Mouse (Mus musculus): ENCODE results near the gene Cadps.
"Not testable (repeated sequence)": the region's sequence is repeated elsewhere in the genome, so short reads cannot be mapped to it uniquely, and the experiment has no call there.

Cadps gene

GRCm38 (mm10) chr14:12591829-12592228 is 231.1 kb downstream of the Cadps start:
- no peak for DNase-seq (ENCODE audit: low spot score in 2 of 2)

GRCm38 (mm10) chr14:12583536-12583935 is 239.3 kb downstream of the Cadps start:
- no peak for DNase-seq (ENCODE audit: low spot score in 2 of 2)

- no peak for DNase-seq (ENCODE audit: low spot score in 2 of 2)
Observed at GRCm38 (mm10) chr14:12581657-12582056, 241.2 kb downstream of the Cadps start.

DNA sequence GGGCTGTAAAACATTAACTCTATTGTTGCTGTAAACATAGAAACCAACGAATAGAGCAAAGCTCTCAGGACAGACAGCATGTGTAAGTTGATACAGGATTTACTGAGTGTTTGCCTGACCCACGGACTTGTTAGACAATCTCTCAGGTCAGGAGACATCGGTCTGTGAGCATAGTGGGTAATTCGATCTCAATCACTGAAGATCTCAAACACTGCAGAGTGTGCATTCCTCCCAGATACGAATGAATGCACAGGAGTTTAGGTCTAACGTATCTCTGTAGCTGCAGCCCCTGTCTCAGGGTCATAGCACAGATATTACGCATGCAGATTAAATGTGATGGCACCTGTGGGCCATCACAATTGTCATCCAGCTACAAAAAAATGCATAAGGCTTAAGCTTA is 242.1 kb downstream of the Cadps start:
- DNase-seq (ENCODE audit: low spot score in 2 of 2), result no peak

DNA sequence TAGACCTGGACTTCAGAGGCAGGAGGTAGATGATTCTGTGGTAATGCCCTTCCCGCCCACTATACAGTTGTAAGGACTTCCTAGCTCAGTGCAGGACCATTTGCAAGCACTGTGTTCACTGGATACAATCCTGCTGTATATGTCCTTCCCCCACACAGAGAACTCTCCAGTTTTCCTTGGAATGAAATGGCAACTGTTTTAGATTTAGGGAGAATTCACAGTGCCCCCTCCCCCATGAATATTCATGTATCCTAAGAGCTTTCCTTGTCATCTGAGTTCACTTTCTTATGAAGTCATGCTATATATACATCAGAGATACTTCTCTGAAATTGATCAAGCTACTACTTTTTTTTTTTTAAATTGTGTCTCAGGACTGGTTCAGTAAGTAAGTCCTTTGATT is 244.7 kb downstream of the Cadps start:
- no peak for DNase-seq (ENCODE audit: low spot score in 2 of 2)

DNA sequence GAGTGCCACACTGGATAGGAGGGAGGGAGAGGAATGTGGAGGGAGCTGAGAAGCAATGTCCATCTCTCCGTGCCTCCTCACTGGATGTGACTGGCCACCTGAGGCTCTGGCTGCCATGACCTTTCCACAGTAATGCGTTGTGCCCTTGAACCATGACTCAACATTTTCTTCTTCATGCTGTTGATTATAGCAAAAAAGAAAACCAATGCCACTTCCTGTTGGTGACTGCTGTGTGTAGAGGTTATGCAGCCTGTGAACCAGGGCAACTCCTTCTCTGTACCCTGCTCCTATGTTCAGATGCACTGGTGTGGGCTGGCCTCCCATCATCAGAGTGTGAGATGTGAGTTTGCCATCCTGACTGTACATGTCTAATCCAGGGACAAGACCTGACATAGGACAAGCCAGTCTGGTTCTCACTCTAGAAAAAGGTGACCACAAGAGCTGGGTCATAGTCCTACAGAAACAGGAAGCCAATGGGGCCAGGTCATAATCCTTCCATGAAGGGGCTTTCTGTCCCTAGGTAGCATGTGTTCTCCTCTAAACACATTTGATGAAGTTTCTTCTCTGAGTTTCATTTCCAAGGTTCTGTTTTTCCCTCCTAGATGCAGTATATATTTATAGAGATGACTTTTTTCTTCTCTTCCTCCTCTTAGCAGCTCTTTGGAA is 245.3 kb downstream of the Cadps start:
- DNase-seq (ENCODE audit: low spot score in 2 of 2), result no peak

- DNase-seq (ENCODE audit: low spot score in 2 of 2), result peak in 1 of 2 experiments; percentile 35
Observed at GRCm38 (mm10) chr14:12575105-12575504, 247.8 kb downstream of the Cadps start.

DNA sequence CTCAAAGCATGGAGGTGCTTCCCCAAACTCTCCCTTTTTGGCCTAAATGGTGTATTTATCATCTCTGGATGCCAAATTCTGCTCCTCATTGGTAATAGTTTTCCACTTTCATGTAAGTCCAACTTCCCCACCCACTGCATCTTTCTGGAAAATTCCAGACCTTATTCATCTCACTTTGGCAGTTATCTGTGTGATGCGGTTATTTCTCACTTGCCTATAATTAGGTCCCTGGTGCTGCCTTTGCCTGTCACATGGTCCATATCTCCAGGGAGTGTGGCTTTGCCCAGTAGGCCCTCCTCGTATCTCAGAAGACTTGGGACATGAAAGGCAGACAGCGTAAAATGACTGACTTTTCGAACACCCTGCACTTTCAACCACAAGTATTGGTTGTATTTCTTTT is 248.5 kb downstream of the Cadps start:
- DNase-seq (ENCODE audit: low spot score in 2 of 2), result no peak

- DNase-seq (ENCODE audit: low spot score in 2 of 2), result not testable (repeated sequence)
Observed at GRCm38 (mm10) chr14:12561730-12562129, 261.1 kb downstream of the Cadps start.

DNA sequence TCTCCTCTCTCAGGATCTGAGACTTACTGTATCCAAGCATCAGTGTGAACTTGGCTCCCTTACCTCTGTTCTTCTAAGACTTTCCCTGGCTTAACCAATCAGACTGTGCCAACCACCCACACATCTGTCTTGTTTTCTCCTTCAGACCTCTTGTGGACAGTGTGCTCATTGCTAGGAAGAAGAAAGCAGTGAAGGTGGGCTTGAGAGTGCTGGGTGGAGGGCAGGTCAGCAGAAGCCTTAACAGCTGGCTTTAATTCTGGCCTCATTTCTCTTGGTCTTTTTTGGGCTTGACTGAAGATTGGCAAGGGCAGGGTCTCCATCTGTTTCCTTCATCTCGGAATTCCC is 262.7 kb downstream of the Cadps start:
- DNase-seq (ENCODE audit: low spot score in 2 of 2), result no peak

DNA sequence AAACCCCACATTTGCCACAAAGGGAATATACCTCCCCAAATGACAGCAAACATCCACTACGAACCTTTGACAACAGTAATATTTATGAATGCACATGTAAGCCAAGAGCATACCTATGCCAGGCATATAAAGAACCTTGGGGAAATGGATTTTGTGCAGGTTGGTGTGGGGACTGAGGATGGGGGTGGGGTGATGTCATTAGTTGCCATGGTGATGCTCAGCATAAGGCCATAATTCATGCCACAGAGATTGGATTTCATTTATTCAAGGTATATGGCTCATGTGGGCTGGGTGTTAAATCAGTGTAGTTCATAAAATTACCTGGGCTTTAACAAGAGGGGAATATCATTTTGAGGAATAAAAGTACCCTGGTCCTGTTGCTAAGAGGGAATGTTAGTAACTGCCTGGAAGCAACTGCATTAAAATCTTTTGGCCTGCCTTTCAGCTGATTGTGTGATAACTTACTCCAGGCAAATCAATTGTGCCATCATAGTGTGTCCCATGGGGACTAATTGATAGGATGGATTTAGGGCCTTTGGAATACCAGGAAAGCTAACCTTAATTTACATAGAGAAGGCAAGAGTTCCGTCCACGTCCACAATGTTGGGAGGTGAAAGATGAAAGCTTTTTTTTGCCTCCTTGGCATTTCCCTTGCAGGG is 263.2 kb downstream of the Cadps start:
- no peak for DNase-seq (ENCODE audit: low spot score in 2 of 2)

- DNase-seq (ENCODE audit: low spot score in 2 of 2), result no peak
Observed at GRCm38 (mm10) chr14:12558920-12559573, 263.8 kb downstream of the Cadps start.

GRCm38 (mm10) chr14:12554486-12554885 is 268.4 kb downstream of the Cadps start:
- DNase-seq (ENCODE audit: low spot score in 2 of 2), result no peak

DNA sequence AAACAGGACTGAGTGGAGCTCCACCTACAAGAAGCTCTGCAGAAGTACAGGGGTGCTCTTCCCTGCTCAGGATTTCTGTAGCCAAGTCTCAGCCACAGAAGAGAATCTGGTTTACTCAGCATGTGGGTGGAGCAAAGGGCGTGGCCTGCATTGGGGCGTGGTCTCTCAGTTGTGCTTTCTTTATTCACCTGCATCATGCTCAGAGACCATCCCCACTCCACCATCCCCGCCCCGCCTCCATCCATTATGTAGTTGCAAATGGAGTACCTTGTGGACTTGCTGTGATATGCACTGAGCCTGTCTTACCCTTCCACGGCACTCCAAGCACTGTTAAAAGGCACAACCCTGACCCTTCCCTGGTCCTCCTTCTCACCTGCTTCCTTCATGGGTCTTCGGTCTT is 271.5 kb downstream of the Cadps start:
- no peak for DNase-seq (ENCODE audit: low spot score in 2 of 2)

- no peak for DNase-seq (ENCODE audit: low spot score in 2 of 2)
Observed at GRCm38 (mm10) chr14:12550931-12551330, 271.9 kb downstream of the Cadps start.

- no peak for DNase-seq (ENCODE audit: low spot score in 2 of 2)
Observed at GRCm38 (mm10) chr14:12549290-12549689, 273.6 kb downstream of the Cadps start.

GRCm38 (mm10) chr14:12547496-12547895 is 275.4 kb downstream of the Cadps start:
- DNase-seq (ENCODE audit: low spot score in 2 of 2), result no peak

- no peak for DNase-seq (ENCODE audit: low spot score in 2 of 2)
Observed at GRCm38 (mm10) chr14:12541733-12542132, 281.1 kb downstream of the Cadps start.

- no peak for DNase-seq (ENCODE audit: low spot score in 2 of 2)
Observed at GRCm38 (mm10) chr14:12539071-12539470, 283.8 kb downstream of the Cadps start.

DNA sequence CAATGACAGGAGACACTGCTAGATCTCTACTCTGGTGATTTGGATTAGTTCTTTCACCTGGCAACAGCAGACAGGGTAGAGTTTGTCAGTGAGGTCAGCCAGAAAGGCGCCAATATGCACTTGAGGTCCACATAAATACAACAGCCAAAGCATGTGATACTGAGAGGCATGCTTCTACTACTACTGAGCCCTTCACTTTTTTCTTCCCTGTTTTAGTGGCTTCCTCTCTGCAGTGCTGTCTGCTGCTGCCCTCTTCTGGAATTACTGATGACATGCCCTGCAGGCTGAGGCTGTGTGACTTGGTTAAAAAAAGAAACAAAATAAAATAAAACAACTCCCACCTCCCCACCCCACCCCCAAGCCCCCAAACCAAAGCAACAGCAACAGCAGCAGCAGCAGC is 291.8 kb downstream of the Cadps start:
- DNase-seq (ENCODE audit: low spot score in 2 of 2), result no peak

- no peak for DNase-seq (ENCODE audit: low spot score in 2 of 2)
Observed at GRCm38 (mm10) chr14:12530554-12530953, 292.3 kb downstream of the Cadps start.

- peak in 1 of 2 experiments; percentile 50 for DNase-seq (ENCODE audit: low spot score in 2 of 2)
Observed at GRCm38 (mm10) chr14:12529961-12530542, 292.8 kb downstream of the Cadps start.

DNA sequence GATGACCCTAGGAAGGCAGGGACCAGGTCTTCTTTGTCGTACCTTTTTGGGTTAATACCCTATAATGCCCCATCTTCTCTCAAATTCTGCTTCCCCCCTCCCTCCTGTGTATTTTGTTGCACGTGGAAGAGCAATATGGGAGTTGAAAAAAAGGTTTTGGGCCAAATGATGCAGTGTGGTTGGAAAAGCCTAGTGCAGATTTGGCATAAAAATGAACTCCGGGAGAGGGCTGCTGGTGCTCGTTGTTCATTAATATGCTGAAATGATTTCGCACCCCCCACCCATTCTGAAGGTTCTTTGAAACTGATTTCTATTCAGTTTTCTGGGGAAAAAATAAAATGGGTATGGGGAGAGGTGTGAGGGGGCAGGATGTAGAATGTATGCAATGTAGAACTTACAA is 295.6 kb downstream of the Cadps start:
- DNase-seq (ENCODE audit: low spot score in 2 of 2), result no peak
